Comparison of ENCODE assay signal across 10 mouse cellular contexts in genomic region chr11:66526981-66527320, GRCm38 (mm10). TPM values are rescaled to one million over a fixed set of nuclear protein-coding genes. Genes with fewer than 3 reads are reported as not detected.
DNase-seq lines count a peak whose midpoint lies in the region; ATAC-seq and TF ChIP-seq lines count a peak whose summit lies in the region.
"Had no signal": no experiment of that assay in that cellular context is flagged by ENCODE, and none has a peak within 500 bp of the region (broad histone marks: within the 10 kb centered on the region; RNA-seq: fewer than 3 reads in every experiment).

No protein-coding gene starts in this region.

- H3K4me2 ChIP-seq in heart, embryonic 15.5 days: peak overlapping the region; percentile 99
- peak overlapping the region; percentile 93 for H3K4me2 ChIP-seq in forebrain, postnatal 0 days (ENCODE audit: low read depth)

- TF ChIP-seq CTCF in forebrain, postnatal 0 days (IDR thresholded peaks at IDR 0.05; ENCODE audit: low read depth): peak; percentile 62

- H3K4me3 ChIP-seq in heart, embryonic 15.5 days: peak overlapping the region; percentile 61
- H3K4me3 ChIP-seq in ES-E14 (ENCODE audit: insufficient read depth in 1 of 2, low read depth in 1 of 2, low read length in 2 of 2, poor library complexity in 1 of 2, severe bottlenecking in 1 of 2): peak overlapping the region; percentile 81 to 84; a peak in 2 of 4 replicates
- H3K4me3 ChIP-seq in forebrain, postnatal 0 days (ENCODE audit: low read depth, low read length): peak overlapping the region; percentile 70

- peaks cover 82% of the 10 kb centered on the region for H3K27me3 ChIP-seq in heart, embryonic 15.5 days
- peaks cover 12% of the 10 kb centered on the region; the same call in 1 of the 2 replicates for H3K27me3 ChIP-seq in forebrain, postnatal 0 days (ENCODE audit: insufficient read depth, low read length)

- ATAC-seq in heart, embryonic 15.5 days (replicated peaks; ENCODE audit: insufficient number of reproducible peaks, insufficient read depth, low FRiP score, low read depth): no peak
- ATAC-seq in forebrain, postnatal 0 days: peak; percentile 30; the same call in 1 of the 2 replicates
- no peak for ATAC-seq in activated CD4-positive, CD25-positive, alpha-beta regulatory T cell, adult 4 months

- H3K9me3 ChIP-seq in heart, embryonic 15.5 days (replicated peaks): no peaks in the 10 kb centered on the region
- H3K9me3 ChIP-seq in ES-E14 (ENCODE audit: control insufficient read depth, insufficient read depth, low read depth, low read length): no peaks in the 10 kb centered on the region
- H3K9me3 ChIP-seq in forebrain, postnatal 0 days (ENCODE audit: low read length): no peaks in the 10 kb centered on the region

- in situ Hi-C loops in ES-E14 (cut with MboI; ENCODE audit: low sequenced_read_pairs in 2 of 2, unreplicated experiment in 2 of 2): no loop called here

- no peak overlapping the region for H3K9ac ChIP-seq in heart, embryonic 15.5 days
- no peak overlapping the region for H3K9ac ChIP-seq in ES-E14 (ENCODE audit: insufficient read depth, low read depth, low read length, poor library complexity, severe bottlenecking)
- H3K9ac ChIP-seq in forebrain, postnatal 0 days: no peak overlapping the region

- no peaks in the 10 kb centered on the region for H3K36me3 ChIP-seq in heart, embryonic 15.5 days
- H3K36me3 ChIP-seq in ES-E14 (ENCODE audit: control insufficient read depth, insufficient read depth, low read length, poor library complexity, severe bottlenecking): no peaks in the 10 kb centered on the region
- no peaks in the 10 kb centered on the region for H3K36me3 ChIP-seq in forebrain, postnatal 0 days (ENCODE audit: insufficient read depth)

- DNase-seq in heart, adult 11 months: no peak
- DNase-seq in ES-E14 (ENCODE audit: low read depth, low spot score): no peak
- DNase-seq in forebrain, postnatal 0 days: no peak
- DNase-seq in mesoderm, embryonic 11.5 days (ENCODE audit: low read depth, low spot score): peak; percentile 33
- DNase-seq in urinary bladder, adult 2 months (ENCODE audit: low spot score): no peak
- DNase-seq in urinary bladder, postnatal 10 days (ENCODE audit: low spot score): no peak

- WGBS in heart, embryonic 15.5 days: 6% methylated on average over 5 of the region's 5 CpGs
- 3% methylated on average over 5 of the region's 5 CpGs for WGBS in forebrain, postnatal 0 days

- H3K4me1 ChIP-seq in heart, embryonic 15.5 days (replicated peaks): peaks cover 26% of the 10 kb centered on the region
- H3K4me1 ChIP-seq in ES-E14 (ENCODE audit: control insufficient read depth in 2 of 2, insufficient read depth in 2 of 2, low read length in 2 of 2, poor library complexity in 1 of 2): no peaks in the 10 kb centered on the region; a peak in 1 of 4 replicates
- 0 out of 2 replicates have a peak, but pooled peaks cover 4% of the 10 kb centered on the region for H3K4me1 ChIP-seq in forebrain, postnatal 0 days (ENCODE audit: insufficient read depth)

- H3K27ac ChIP-seq in heart, embryonic 15.5 days: no peak overlapping the region
- H3K27ac ChIP-seq in ES-E14 (ENCODE audit: insufficient read depth, low read depth, low read length, poor library complexity, severe bottlenecking): no peak overlapping the region
- no peak overlapping the region for H3K27ac ChIP-seq in forebrain, postnatal 0 days (ENCODE audit: low read depth, low read length)

TF ChIP-seq in ES-E14, 5 proteins besides CTCF, POLR2A, EP300 and RAD21:
- no peak for TF ChIP-seq CHD2 (IDR thresholded peaks at IDR 0.05; ENCODE audit: low read depth, low read length)
- no peak for TF ChIP-seq HCFC1 (IDR thresholded peaks at IDR 0.05; ENCODE audit: borderline replicate concordance, insufficient read depth, low read length)
- TF ChIP-seq ZC3H11A (IDR thresholded peaks at IDR 0.05; ENCODE audit: borderline replicate concordance, low read depth, low read length): no peak
- TF ChIP-seq MAFK (IDR thresholded peaks at IDR 0.05; ENCODE audit: insufficient read depth, low read depth, low read length): no peak
- TF ChIP-seq ZNF384 (IDR thresholded peaks at IDR 0.05; ENCODE audit: low read depth, low read length): no peak
TF ChIP-seq in ES-E14: peak in this region for 0.

RNA-seq across cellular contexts. Expression of gene Shisa6, which starts 1.2 kb away (rescaled TPM):
- polyA plus RNA-seq in heart, embryonic 15.5 days (2015; fragmentation: Nextera tagmentation; extraction: Ambion mirVana): 0.23 and 0.65 TPM in 2 replicates
- 0.09 and 0.11 TPM in 2 replicates for total RNA-seq in ES-E14 (2012; rRNA removed)
- total RNA-seq in forebrain, postnatal 0 days (2014; rRNA removed): 7.0 and 10.0 TPM in 2 replicates
- polyA plus RNA-seq in forebrain, postnatal 0 days (2015; fragmentation: Nextera tagmentation; extraction: Ambion mirVana): 2.4 and 4.0 TPM in 2 replicates
- polyA plus RNA-seq in urinary bladder, adult 2 months (2012; rRNA removed): 0.04 and 0.06 TPM in 2 replicates
- not detected for polyA plus RNA-seq in activated CD4-positive, CD25-positive, alpha-beta regulatory T cell, adult 4 months (2017; shearing (Covaris generic))
- total RNA-seq: CH12.LX had no signal
- polyA plus RNA-seq: liver, embryonic 16.5 days had no signal
